Mouse (Mus musculus): Measurements from ENCODE around the gene Nrxn3.

The Nrxn3 gene

DNA sequence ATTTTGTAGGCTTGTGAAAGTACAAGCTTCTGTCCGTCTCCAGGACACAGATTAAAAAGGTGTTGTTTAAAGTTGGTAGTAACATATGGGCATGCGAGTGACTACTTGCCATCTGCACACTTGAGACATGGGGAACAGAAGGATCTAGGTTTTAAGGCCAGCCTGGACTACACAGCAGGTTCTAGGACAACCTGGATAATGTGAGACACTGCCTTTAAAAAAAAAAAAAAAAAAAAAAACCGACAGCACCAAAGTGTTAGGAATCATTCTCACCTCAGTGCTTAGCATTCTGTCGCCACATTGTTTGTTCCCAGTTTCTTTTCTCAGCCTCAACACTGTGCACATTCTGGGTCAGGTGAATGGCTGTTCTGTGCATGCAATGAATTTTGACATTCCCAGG, 985.2 kb downstream of the Nrxn3 start:
- DNase-seq (ENCODE audit: low spot score) = no peak

- DNase-seq (ENCODE audit: low spot score) = no peak
These were observed 987.8 kb downstream of the Nrxn3 start for GRCm38 (mm10) chr12:89710459-89710858.

- DNase-seq (ENCODE audit: low spot score) = no peak
These were observed 989.1 kb downstream of the Nrxn3 start for GRCm38 (mm10) chr12:89711791-89712190.

DNA sequence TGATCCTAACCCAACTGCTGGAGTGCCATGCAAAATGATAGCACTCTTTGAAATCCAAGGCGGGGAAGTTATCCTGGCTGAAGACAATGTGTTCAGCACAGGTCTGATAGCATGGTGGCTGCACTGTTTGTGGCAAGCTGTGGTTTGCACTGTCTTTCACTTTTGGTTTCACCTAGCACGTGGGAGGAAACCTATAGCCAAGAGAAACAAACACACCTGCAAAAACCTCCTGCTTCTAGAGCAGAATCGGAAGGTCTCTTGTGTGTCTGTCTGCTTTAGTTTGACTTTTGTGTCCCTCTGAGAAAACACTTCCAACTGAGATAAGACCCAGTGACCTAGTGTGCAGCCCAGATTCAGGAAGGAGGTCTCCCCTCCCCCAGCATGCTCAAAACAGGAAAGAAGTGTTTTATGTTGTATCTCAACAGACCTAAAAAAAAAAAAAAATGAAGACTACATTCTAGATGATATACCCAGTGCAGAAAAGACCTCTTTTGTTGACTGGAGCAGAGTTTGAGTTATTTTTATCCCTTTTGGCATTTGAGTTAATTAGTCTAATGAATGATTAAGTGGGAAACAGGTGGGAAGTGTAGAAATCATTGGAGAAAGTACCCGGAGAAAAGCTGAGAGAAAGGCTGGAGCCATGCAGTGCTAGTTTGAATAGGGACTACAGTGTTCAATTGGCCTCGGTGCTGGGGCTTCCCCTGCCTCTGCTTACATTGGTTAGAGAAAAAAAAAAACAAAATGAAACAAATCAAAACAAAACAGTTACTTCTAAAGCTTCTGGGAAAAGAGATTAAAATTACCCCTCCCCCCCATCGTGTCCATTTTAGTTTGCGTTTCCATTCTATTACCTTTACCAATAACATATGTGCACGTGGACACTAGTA, 996.8 kb downstream of the Nrxn3 start:
- DNase-seq (ENCODE audit: low spot score) = no peak

- no peak for DNase-seq (ENCODE audit: low spot score)
These were observed 998.3 kb downstream of the Nrxn3 start for GRCm38 (mm10) chr12:89720945-89721344.

GRCm38 (mm10) chr12:89722462-89722861, 999.8 kb downstream of the Nrxn3 start:
- DNase-seq (ENCODE audit: low spot score) = no peak

GRCm38 (mm10) chr12:89724048-89724447, 1001.4 kb downstream of the Nrxn3 start:
- no peak for DNase-seq (ENCODE audit: low spot score)

DNA sequence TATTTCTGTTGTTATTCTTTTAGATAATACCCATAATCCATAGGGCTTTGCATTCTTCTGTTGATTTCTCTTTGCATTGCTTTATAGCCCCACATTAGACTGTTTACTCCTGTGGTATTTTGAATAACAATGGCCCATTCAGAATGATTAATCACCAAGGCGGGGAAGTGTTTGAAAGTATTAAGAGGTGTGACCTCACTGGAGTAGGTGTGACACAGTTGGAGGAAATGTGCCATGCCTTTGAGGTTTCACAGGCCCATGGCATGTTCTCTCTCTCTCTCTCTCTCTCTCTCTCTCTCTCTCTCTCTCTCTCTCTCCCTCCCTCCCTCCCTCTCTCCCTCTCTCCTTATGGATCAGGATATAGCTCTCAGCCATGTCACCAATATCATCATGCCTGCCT, 1019.6 kb downstream of the Nrxn3 start:
- DNase-seq (ENCODE audit: low spot score) = no peak

GRCm38 (mm10) chr12:89742796-89743195, 1020.1 kb downstream of the Nrxn3 start:
- DNase-seq (ENCODE audit: low spot score) = no peak

DNA sequence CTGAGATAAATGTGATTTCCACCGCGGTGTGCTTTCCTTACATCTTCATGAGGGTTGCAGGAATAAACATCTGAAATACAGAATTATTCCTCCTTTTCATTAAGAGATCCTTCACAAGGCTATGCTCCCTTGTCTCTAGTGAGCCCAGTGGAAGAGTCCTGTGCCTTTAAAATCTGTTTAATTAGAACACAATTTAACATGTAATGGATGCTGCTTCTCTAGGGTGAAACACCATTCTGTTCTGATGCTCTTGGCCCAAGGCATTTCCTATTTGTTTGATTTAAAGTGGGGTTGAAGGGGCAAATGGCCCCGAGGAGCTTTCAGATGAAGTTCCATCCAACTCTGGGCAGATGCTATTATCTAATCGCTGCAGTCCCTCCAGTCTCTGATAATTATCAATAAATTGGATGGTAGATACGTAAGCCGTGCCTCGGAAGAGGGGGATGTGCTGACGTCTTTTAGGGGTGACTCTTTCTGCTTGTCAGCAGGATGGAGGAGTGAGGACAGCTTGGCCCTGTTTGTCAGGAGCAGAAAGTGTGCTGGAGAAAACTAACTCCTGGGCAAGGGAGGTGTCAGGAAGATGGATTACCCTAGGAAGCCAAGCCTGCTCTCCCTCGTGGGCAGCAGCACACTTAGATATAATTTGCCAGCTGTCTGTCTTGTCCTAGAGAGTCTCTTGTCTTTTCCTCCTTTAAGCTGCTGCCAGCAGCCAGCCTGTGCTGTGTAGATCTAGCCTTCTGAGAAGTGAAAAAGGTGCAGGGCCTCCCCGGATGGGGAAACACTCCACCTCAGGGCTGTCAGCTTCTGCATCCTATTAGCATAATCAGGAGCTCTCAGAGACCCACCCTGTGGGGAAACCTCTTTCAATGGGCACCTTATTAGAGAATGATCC, 1041.8 kb downstream of the Nrxn3 start:
- DNase-seq (ENCODE audit: low spot score) = no peak

- DNase-seq (ENCODE audit: low spot score) = no peak
These were observed 1042.5 kb downstream of the Nrxn3 start for GRCm38 (mm10) chr12:89765179-89765578.

- no peak for DNase-seq (ENCODE audit: low spot score)
These were observed 1066.1 kb downstream of the Nrxn3 start for GRCm38 (mm10) chr12:89788794-89789193.

DNA sequence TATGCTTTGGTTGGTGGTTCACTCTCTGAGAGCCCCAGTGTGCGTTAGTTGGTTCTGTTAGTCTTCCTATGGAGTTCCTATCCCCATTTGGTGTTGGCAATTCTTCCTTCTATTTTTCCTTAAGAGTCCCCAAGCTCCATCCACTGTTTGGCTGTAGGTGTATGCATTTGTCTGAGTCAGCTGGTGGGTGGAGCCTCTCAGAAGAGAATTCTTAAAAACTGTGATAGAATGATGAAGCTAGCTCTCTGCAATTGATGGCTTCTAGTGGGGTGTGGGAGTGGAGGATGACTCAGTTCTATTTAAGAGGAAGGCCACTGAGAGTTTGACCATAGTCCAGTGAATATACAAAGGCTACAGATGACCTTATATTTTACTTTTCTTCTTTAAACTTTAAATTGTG, 1067.3 kb downstream of the Nrxn3 start:
- no peak for DNase-seq (ENCODE audit: low spot score)

DNA sequence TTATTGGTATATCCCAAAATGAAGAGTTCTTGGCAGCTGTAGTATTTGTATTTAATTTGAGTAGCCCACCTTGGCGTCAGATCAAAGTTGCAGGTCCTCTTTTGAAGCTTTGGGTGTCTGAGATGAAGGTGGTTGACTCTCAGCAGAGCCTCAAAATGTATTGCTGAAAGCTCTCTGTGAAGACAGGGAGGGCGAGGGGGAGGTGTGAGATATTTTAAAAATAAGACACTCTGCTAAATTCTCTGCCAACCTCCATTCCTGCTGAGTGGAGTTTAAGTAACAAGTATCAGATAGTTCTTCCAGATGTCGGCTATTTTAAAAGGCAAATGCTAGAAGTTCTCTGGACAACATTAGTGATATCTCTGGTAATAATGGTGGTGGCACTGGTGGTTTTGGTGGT, 1069.2 kb downstream of the Nrxn3 start:
- no peak for DNase-seq (ENCODE audit: low spot score)

DNA sequence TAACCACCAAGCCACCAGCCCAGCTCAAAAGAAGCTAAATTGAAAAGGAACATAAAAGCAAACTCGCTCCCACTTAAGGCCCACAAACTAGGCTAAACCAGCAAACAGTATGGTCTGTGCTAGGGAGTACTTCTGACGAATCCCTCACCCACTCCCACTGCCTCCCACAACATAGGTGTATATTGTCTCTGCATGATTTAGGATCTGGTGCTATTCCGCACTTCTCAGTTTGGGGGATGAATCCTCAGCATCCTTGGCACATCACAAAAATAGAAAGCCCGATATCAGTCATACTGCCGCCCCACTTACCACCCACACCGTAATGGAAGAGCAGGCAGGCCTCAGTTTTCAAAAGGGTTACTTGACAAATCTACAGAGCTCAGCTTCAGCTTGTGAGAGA, 1072.1 kb downstream of the Nrxn3 start:
- no peak for DNase-seq (ENCODE audit: low spot score)

DNA sequence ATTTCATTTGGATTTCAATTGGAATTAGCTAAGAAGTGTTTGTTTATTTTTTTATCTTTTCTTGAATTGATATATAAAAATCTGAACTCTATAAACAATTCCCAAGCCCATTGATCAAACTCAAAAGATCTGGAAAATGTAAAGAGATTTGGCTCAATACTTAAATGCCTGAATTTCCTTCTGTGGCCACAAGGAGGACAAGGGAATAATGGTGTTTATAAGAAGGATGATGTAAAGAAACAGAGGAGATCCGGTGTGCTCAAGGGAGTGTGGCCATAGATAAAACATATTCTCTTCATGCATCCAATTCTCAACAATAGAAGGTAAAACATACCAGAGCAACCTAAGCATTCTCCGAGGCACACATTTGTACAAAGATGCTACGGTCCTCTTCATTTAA, 1085.5 kb downstream of the Nrxn3 start:
- DNase-seq (ENCODE audit: low spot score) = no peak

- no peak for DNase-seq (ENCODE audit: low spot score)
These were observed 1087.5 kb downstream of the Nrxn3 start for GRCm38 (mm10) chr12:89810146-89810545.

DNA sequence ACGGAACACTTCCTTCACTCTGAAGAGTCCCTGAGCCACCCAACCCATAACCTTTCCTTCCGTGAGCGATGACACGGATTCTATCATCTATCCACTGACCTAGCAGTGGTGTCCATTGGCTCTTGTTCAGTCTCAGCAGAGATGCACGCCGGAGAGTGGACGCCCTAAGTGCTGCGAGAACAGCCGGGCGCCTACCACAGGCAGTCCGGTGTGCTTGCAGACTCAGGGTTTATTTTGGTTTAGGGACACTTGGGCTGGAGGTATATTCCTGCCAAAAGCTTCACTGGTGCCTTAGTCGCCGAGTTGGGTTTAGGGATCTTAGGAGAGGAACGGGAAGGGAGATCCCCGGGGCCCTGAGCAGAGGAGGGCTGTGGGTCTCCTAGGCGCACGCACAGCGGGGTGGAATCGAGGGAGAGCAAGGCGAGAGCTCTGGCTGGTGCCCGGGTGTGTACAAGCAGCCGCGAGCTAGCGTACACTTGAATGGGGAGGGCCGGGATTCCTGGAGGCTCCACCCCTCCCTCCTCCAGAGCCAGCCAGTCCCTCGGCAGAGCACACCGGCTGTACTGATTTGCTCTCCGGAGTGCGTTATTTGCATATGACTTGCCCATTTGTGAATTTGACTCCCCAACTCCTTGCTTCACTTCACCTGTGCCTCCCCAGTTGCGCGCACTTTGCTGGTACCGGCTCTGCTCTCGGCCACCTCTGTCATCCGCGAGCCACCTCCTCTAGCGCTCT, 1089.3 kb downstream of the Nrxn3 start:
- no peak for DNase-seq (ENCODE audit: low spot score)

DNA sequence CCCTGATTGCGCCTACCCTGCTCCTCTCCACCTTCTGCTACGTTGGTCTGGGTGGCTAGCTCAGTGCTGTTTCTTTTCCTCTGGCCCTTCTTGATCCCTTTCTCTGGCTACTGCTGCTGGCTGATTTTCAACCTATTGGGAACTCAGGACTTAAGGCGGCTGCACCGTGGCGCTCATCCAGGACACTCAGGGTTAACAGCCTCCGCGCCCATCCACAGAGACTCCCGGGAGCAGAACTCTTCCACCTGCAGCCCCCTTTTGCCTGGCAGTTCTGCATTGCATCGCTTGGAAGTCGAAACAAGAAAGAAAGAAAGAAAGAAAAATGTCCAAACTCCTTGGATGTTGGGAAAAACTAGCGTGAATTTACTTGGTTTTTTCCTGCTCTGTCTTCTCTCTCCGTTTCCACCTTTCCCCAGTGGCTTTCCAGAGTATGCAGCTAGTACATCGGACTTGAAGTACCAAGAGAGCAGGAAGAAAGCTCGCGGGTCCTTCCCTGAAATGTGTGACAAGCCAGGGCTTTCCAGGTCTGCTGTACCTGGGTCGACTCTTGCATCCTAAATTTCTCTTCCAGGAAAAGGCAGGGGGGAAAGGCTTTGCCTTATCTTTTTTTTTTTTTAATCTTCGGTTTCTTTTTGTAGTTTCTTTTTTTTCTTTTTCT, 1090.0 kb downstream of the Nrxn3 start:
- no peak for DNase-seq (ENCODE audit: low spot score)

- DNase-seq (ENCODE audit: low spot score) = no peak
These were observed 1090.6 kb downstream of the Nrxn3 start for GRCm38 (mm10) chr12:89813294-89813693.

DNA sequence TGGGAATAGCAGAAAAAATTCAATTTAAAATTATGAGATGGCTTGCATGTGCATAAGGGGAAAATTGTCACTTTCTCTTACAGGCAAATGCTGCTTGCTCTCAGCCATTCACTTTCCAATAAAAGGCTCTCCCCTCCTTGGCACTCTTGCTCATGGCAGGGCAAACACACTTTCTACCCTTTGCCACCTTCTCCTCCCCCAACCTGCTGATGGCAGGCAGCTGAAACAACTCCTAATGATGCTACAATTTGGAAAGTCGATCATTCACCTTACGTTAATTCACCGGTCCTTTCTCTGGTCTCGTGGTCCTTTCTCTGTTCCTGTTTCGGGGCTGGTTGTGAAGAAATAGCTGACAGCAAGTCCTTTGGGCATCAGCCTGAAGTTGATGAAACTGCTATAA, 1091.0 kb downstream of the Nrxn3 start:
- DNase-seq (ENCODE audit: low spot score) = no peak

DNA sequence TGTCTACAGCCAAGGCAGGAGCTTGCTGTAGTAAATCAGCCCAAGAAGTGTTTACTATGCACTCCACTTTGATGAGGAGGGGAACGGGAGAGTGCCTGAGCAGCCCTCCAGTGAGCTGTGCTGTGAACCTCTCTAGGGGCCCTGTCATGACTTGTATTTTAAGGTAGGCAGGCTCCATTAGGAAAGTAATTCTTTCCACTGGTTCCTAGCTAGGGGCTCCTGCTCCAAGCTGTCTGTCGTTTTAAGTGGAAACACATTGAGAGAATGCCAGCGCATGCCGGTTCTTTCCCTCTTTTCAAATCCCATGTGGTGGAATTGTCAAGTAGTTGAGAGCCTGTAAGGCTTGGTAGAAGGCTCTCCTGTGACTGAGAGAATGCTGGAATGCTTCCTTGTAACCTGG, 1091.9 kb downstream of the Nrxn3 start:
- no peak for DNase-seq (ENCODE audit: low spot score)

All from MN1 (cell line).